Mouse (Mus musculus) testis, adult 2 months (tissue): ENCODE results near the gene Cacfd1.
A peak's percentile ranks its signal among the peaks of the same experiment; 100 is the strongest.

Experiments used
- CTCF ChIP-seq: fragments of 200-500 bp; IDR thresholded peaks from 2 replicates; pipeline ENCODE4 v1.5.1; 2012; ENCODE audit warnings: low read depth, mild to moderate bottlenecking, inconsistent platforms, low read length, moderate library complexity; ENCODE audit not compliant: control insufficient read depth, insufficient read depth, insufficient replicate concordance
- POLR2A ChIP-seq: fragments of 200-500 bp; IDR thresholded peaks from 2 replicates; pipeline ENCODE4 v1.6.1; 2012; ENCODE audit warnings: low read depth, mild to moderate bottlenecking, inconsistent platforms, low read length, moderate library complexity; ENCODE audit not compliant: control insufficient read depth

GRCm38 (mm10) chr2:26960756-26961155 lies 49.0 kb upstream of the Cacfd1 start:
- TF ChIP-seq CTCF (peak; percentile 7; the same call in 1 of the 2 replicates), POLR2A (no peak)
